Mouse (Mus musculus) embryonic facial prominence, embryonic 12.5 days (tissue): Measurements from ENCODE around the gene Fbxw11. TPM values are rescaled to one million over a fixed set of nuclear protein-coding genes. Genes with fewer than 3 reads are reported as not detected.

Experiments used
- ATAC-seq: fragments of 200-750 bp; cut with Nextera tagmentation; 2 replicates; pipeline ENCODE4 v1.8.0; 2017; ENCODE audit not compliant: insufficient number of reproducible peaks, insufficient read depth, low FRiP score, low TSS enrichment
- H3K27ac ChIP-seq: fragments of 300-500 bp; sonication (generic); 2 replicates; pipeline ENCODE4 v1.5.1; 2016; ENCODE audit warnings: mild to moderate bottlenecking
- H3K27me3 ChIP-seq: fragments of 300-500 bp; sonication (generic); 2 replicates; pipeline ENCODE4 v1.6.1; 2016; ENCODE audit warnings: mild to moderate bottlenecking, moderate library complexity
- H3K36me3 ChIP-seq: fragments of 300-500 bp; sonication (generic); 2 replicates; pipeline ENCODE4 v1.6.1; 2016; ENCODE audit warnings: mild to moderate bottlenecking
- H3K4me1 ChIP-seq: fragments of 300-500 bp; sonication (generic); 2 replicates; pipeline ENCODE4 v1.6.1; 2016
- H3K4me2 ChIP-seq: fragments of 300-500 bp; sonication (generic); replicated peaks from 2 replicates; pipeline ENCODE4 v1.6.1; 2016; ENCODE audit warnings: mild to moderate bottlenecking, moderate library complexity
- H3K4me3 ChIP-seq: fragments of 300-500 bp; sonication (generic); 2 replicates; pipeline ENCODE4 v1.5.1; 2016; ENCODE audit warnings: mild to moderate bottlenecking
- H3K9ac ChIP-seq: fragments of 300-500 bp; sonication (generic); 2 replicates; pipeline ENCODE4 v1.6.1; 2016; ENCODE audit warnings: mild to moderate bottlenecking, moderate library complexity
- H3K9me3 ChIP-seq: fragments of 300-500 bp; sonication (generic); 2 replicates; pipeline ENCODE4 v1.6.1; 2016; ENCODE audit warnings: mild to moderate bottlenecking, moderate library complexity
- WGBS: fragments of 180-500 bp; shearing (Covaris S2); methylation state at CpG from one replicate; pipeline ENCODE4 v1.1.7; 2016; 5-methylcytosine and 5-hydroxymethylcytosine counted together
- polyA plus RNA-seq: library from polyadenylated mRNA; unstranded; fragments of >200 nt; fragmentation: Nextera tagmentation; extraction: Ambion mirVana; gene quantifications from 2 replicates; pipeline ENCODE4 v1.2.1, GENCODE M21; 2016

Gene Fbxw11
- polyA plus RNA-seq, 1 experiment from 2014 or later = 90.2 TPM

DNA sequence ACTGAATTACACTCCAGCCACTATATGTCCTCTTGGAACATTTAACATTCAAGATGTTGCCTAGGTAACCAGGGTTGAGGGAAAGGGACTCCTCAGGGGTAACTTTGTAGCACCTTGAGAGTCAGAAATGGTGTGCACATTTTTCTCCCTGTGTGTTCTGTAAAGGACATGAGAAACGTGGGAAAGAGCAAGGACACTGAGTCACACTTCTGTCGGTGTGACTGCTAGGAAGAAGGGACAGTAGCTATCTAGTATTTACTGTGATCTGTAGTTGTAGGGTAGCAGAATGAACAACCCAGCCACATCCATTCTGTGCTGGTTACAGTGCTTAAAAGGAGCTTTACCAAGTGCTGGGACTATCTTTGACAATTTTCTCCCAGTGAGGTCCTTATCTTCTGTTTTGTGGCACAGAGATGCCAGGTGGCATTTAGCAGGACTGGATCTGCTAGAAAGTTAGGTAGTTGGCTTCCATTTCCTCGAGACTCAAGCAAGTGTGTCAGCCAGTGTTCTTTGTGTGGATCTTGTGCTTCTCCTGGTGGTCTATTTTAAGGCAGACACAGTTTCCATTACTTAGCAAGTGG lies 57.5 kb downstream of the Fbxw11 start:
- no peak overlapping the region for H3K4me3 ChIP-seq
- WGBS = 84% methylated on average over 3 of the region's 3 CpGs
- H3K4me2 ChIP-seq = no peak overlapping the region
- H3K36me3 ChIP-seq = no peaks in the 10 kb centered on the region
- H3K9me3 ChIP-seq = no peaks in the 10 kb centered on the region
- ATAC-seq = no peak
- no peak overlapping the region for H3K9ac ChIP-seq
- H3K27me3 ChIP-seq = no peaks in the 10 kb centered on the region
- H3K4me1 ChIP-seq = 0 out of 2 replicates have a peak, but pooled peaks cover 10% of the 10 kb centered on the region
- no peak overlapping the region for H3K27ac ChIP-seq

DNA sequence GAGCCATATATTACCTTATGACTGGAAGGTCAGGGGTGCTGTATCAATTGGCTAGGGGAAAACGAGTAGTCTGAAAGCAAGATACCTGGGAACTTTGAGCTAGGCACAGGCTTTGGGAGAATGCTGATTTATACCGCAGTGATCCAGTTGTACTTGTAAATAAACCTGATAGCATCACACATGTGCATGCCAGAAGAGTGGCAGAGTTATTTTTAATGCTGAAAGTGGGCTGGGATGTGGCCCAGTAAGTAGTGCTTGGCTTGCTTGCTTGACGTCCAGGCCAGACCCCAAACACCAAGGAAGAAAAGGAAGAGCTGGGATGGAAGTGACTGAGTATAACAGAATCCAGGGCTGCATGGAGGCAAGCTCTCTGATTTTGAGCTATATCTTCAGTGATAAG lies 59.0 kb downstream of the Fbxw11 start:
- 0 out of 2 replicates have a peak, but pooled peaks cover 4% of the 10 kb centered on the region for H3K4me1 ChIP-seq
- WGBS = 66% methylated on average over 3 of the region's 3 CpGs

DNA sequence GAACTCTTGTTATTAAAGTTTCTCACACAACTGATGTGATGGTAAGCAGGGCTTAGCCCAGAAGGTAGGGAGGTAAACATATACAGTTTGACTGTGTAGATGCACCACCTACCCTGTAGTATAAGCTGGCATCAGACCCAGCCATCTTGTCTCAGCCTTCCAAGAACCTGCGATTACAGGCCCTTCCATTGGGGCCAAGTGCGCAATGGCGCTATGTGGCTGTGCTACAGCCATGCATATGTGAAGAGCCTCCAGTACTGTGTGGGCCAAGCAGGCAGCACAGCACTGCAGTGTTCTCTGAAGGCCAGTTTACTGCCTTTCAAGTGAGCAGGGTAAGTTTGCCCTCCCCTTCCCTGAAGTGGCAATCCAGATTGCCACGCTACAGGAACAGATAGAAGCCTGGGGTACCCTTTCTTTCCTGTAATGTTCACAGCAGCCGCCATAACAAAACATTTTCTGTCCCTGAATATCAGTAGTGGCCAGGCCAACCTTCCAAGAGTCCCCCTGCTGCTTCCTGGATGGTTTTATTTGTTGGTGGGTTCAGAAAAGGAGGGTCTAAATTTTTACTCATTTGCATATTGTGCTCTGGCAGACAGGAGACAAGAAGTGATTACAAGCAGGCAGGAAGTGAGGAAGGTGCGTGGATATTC lies 61.8 kb downstream of the Fbxw11 start:
- WGBS = 90% methylated on average over 6 of the region's 6 CpGs
- H3K27me3 ChIP-seq = no peaks in the 10 kb centered on the region
- no peak overlapping the region for H3K4me2 ChIP-seq
- H3K4me3 ChIP-seq = no peak overlapping the region
- no peak for ATAC-seq
- no peaks in the 10 kb centered on the region for H3K36me3 ChIP-seq
- H3K4me1 ChIP-seq = 0 out of 2 replicates have a peak, but pooled peaks cover 4% of the 10 kb centered on the region
- H3K9ac ChIP-seq = no peak overlapping the region
- no peaks in the 10 kb centered on the region for H3K9me3 ChIP-seq
- no peak overlapping the region for H3K27ac ChIP-seq

More for the DNA sequence above, 59.0 kb downstream of the Fbxw11 start:
- Histone ChIP-seq H3K27ac (no peak overlapping the region), H3K9me3 (no peaks in the 10 kb centered on the region), H3K9ac (no peak overlapping the region), H3K4me3 (no peak overlapping the region), H3K4me2 (no peak overlapping the region), H3K27me3 (no peaks in the 10 kb centered on the region), H3K36me3 (no peaks in the 10 kb centered on the region)
- ATAC-seq = no peak

DNA sequence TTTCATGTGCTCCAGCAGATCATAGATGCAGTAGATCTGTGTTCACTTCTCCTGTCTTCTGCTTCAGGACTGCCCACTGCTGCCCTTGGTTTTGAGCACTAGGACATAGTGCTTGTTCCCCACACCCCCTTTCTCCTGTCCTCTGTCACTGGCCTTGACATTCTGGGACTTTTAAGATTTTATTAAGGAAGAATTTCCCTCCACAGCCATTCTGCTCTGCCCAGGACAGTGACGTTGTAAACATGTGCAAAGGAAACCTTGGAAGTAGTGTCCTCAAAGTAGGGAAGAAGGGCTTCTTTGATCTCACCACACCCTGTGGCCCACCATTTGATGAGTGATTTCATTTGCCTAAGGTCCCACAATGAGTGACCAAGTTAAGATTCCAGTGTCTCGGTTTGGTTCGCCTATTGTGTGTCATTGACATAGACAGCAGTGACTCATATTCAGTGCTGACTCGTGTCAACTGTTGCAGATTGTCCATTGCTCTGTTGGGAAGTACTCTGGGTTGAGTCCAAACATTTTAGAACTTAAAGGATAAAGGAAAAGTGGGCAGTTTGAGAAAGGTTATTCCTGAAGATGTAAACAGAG lies 64.0 kb downstream of the Fbxw11 start:
- H3K4me3 ChIP-seq = no peak overlapping the region
- H3K36me3 ChIP-seq = no peaks in the 10 kb centered on the region
- WGBS = 93% methylated on average over 4 of the region's 4 CpGs
- H3K9ac ChIP-seq = no peak overlapping the region
- no peak for ATAC-seq
- no peak overlapping the region for H3K4me2 ChIP-seq
- H3K27me3 ChIP-seq = no peaks in the 10 kb centered on the region
- H3K27ac ChIP-seq = no peak overlapping the region
- no peaks in the 10 kb centered on the region for H3K9me3 ChIP-seq
- H3K4me1 ChIP-seq = 0 out of 2 replicates have a peak, but pooled peaks cover 4% of the 10 kb centered on the region

DNA sequence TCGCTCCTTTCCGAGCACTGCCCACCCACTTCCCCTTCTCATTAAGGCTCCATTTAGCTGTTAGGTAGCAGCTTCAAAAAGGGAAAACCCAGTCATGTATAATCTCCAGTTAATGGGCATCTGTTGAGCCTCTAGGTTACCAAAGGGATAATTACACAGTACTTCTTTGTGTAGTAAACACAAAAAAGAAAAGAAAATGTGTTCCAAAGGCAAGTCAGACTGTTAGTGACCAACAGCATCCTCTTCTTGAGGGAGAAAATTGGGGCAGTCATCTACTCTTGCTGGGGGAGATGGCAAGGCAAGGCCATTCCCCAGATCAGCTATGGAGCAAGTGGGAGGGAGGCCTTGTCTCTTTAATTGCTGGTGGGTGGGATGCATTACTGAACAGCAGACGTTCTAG lies 65.0 kb downstream of the Fbxw11 start:
- H3K4me2 ChIP-seq = no peak overlapping the region
- H3K4me1 ChIP-seq = 0 out of 2 replicates have a peak, but pooled peaks cover under 1% of the 10 kb centered on the region
- no peak for ATAC-seq
- H3K4me3 ChIP-seq = no peak overlapping the region
- no peaks in the 10 kb centered on the region for H3K27me3 ChIP-seq
- 51% methylated on average over 3 of the region's 3 CpGs for WGBS
- no peaks in the 10 kb centered on the region for H3K9me3 ChIP-seq
- H3K9ac ChIP-seq = no peak overlapping the region
- no peak overlapping the region for H3K27ac ChIP-seq
- peaks cover 8% of the 10 kb centered on the region for H3K36me3 ChIP-seq

DNA sequence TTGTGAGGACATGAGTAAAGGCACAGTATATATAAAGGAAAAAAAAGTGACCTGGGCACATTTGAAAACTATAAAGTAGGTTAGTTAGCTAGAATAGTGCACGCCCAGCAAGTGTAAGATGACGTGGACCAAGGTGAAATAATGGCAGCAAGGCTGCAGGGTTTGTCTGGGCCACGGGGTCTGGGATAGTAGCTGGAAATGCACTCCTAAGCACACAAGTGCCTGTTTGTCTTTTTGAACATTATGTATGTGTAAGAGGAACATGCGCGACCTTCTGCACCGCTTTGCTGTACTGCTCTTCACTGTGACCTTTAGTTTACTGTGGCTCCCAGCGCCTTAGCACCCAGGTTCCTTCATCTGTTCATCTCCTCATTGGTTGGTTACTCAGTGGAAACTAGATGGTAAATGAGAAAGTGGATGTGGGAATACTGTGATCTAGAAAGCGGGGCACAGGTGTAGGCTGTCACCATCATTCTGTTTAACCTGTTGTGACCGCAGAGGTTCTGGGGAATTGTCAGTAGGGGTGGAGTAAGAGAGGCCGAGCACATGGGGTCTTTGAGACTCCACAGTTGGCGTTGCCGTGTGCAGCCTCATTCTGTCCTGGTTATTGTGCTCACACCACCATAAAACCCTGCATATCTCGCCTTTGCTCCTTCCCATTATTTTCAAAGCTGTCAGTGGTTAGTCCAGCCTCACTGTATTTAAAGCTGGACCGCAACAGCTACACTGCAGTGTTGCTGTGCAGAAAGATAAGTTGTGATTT lies 66.4 kb downstream of the Fbxw11 start:
- H3K4me3 ChIP-seq = no peak overlapping the region
- no peak for ATAC-seq
- no peak overlapping the region for H3K27ac ChIP-seq
- H3K27me3 ChIP-seq = no peaks in the 10 kb centered on the region
- H3K36me3 ChIP-seq = peaks cover 17% of the 10 kb centered on the region
- 79% methylated on average over 14 of the region's 14 CpGs for WGBS
- no peaks in the 10 kb centered on the region for H3K9me3 ChIP-seq
- no peak overlapping the region for H3K9ac ChIP-seq
- H3K4me2 ChIP-seq = no peak overlapping the region
- no peaks in the 10 kb centered on the region for H3K4me1 ChIP-seq

DNA sequence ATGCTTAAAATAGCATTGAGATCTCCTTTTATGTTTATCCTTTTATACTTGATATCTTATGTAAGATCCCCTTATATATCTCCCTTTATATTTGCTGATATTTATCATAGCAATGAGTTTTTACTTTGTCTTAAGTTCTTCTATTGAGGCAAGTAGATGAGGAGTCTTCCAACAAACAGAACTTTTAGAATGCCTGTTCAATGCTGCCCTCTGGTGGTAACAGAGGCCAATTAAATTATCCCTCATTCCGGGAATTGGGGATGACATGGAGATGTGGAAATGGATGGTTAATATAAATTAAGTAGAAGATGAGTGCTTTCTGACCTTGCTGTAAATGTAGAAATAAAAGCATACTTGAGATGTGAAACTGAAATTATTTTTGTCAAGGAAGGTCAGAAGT lies 67.0 kb downstream of the Fbxw11 start:
- no peak for ATAC-seq

DNA sequence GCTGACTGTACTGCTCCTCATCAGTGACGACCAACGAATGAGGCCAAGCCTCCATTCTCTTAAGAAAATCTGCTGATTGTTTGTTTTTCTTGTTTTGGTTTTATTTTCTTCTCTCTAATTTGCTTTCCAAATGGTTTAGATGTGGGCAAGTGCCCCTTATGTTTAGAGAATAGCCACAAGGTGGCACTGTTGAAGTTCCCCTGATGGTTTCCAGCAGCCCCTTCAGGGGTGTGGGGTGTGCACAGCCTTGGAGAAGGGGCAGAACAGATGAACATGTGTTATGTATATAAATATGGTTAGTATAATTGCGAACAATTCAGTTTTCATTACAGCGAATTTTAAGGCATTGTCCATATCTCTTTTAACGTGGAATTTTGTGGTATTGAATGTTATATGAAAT lies 71.7 kb downstream of the Fbxw11 start:
- Histone ChIP-seq H3K9me3 (no peaks in the 10 kb centered on the region), H3K4me3 (no peak overlapping the region), H3K4me1 (peaks cover 22% of the 10 kb centered on the region), H3K9ac (no peak overlapping the region), H3K27me3 (no peaks in the 10 kb centered on the region), H3K36me3 (peaks cover 17% of the 10 kb centered on the region), H3K27ac (no peak overlapping the region), H3K4me2 (no peak overlapping the region)
- WGBS = 44% methylated on average over 5 of the region's 5 CpGs
- ATAC-seq = peak; percentile 87; the same call in 1 of the 2 replicates

More for the DNA sequence above, 67.0 kb downstream of the Fbxw11 start:
- no peak overlapping the region for H3K4me2 ChIP-seq
- no peaks in the 10 kb centered on the region for H3K27me3 ChIP-seq
- no peaks in the 10 kb centered on the region for H3K9me3 ChIP-seq
- no peak overlapping the region for H3K4me3 ChIP-seq
- H3K27ac ChIP-seq = no peak overlapping the region
- peaks cover 17% of the 10 kb centered on the region for H3K36me3 ChIP-seq
- 0 out of 2 replicates have a peak, but pooled peaks cover 4% of the 10 kb centered on the region for H3K4me1 ChIP-seq
- WGBS = 20% methylated on average over 1 of the region's 1 CpGs
- no peak overlapping the region for H3K9ac ChIP-seq

DNA sequence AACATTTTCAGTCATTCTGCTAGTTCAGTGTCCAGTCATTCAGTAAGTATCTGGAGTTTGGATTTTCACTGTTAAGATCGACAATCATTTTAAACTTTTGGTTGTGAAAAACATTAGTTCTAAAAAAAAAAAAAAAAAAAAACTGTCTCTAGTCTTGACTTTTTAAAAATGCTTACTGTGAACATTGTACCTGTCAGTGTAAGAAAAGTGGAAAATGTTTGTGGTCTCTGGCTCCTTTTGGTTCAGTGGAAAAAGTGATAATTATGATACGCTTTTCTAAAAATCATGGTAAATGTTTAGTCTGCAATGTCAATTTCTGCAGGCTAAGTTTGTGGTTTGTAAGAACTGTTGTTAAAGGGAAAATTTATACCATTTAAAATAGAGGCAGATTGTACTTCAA lies 72.4 kb downstream of the Fbxw11 start:
- Histone ChIP-seq H3K9me3 (no peaks in the 10 kb centered on the region), H3K27ac (no peak overlapping the region), H3K4me3 (no peak overlapping the region), H3K4me2 (no peak overlapping the region), H3K36me3 (peaks cover 17% of the 10 kb centered on the region), H3K27me3 (no peaks in the 10 kb centered on the region), H3K4me1 (peaks cover 22% of the 10 kb centered on the region), H3K9ac (no peak overlapping the region)
- ATAC-seq = no peak
- WGBS = 89% methylated on average over 2 of the region's 2 CpGs

DNA sequence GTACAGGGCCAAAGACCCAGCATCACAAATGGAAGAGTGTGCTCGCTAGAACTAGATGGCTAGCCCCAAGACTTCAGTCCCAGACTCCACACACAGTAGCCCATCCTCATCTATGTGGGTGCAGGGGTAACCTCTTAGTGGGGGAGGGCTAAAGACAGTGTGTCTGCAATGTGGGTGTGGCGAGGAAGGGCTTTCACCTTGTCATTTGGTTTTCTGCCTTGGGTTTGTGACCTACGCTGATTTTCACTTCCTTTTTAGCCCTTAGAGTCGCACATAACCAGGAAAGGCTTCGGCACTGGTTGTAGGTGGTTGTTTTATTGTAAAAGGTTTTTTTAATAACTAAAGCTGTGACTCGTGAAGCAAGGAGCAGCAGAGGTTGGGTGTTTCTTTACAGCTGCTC lies 73.0 kb downstream of the Fbxw11 start:
- peaks cover 17% of the 10 kb centered on the region for H3K36me3 ChIP-seq
- H3K9me3 ChIP-seq = no peaks in the 10 kb centered on the region
- no peaks in the 10 kb centered on the region for H3K27me3 ChIP-seq
- H3K4me1 ChIP-seq = peaks cover 22% of the 10 kb centered on the region
- WGBS = 80% methylated on average over 6 of the region's 6 CpGs
- no peak overlapping the region for H3K4me2 ChIP-seq
- ATAC-seq = no peak
- no peak overlapping the region for H3K27ac ChIP-seq
- no peak overlapping the region for H3K4me3 ChIP-seq
- H3K9ac ChIP-seq = no peak overlapping the region

DNA sequence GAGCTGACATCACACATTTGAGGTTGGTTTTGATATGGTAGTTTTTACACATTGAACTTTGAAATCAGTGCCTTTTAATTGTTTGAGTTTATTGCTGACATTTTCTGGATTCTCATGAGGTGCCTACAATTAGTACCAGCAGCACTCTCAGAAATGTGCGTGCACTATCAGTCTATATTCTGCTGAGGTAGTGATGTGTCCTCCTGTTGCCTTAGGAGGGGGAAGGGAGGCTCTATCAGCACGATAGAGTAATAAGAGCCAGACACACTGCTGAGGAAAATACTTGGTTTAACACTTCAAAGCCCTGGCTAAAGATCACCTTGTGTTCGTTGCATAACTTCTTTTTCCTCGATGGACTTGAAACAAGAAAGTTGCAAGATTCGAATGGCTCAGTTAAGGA lies 73.4 kb downstream of the Fbxw11 start:
- H3K27me3 ChIP-seq = no peaks in the 10 kb centered on the region
- no peak for ATAC-seq
- peaks cover 17% of the 10 kb centered on the region for H3K36me3 ChIP-seq
- no peaks in the 10 kb centered on the region for H3K9me3 ChIP-seq
- no peak overlapping the region for H3K9ac ChIP-seq
- H3K4me1 ChIP-seq = peaks cover 22% of the 10 kb centered on the region
- H3K27ac ChIP-seq = no peak overlapping the region
- 59% methylated on average over 5 of the region's 5 CpGs for WGBS
- H3K4me2 ChIP-seq = no peak overlapping the region
- H3K4me3 ChIP-seq = no peak overlapping the region
